Mouse (Mus musculus): Measurements from ENCODE around the gene Mfap1b. TPM values are rescaled to one million over a fixed set of nuclear protein-coding genes. Genes with fewer than 3 reads are reported as not detected.
A peak's percentile ranks its signal among the peaks of the same experiment; 100 is the strongest.
"Not testable (repeated sequence)": the region's sequence is repeated elsewhere in the genome, so short reads cannot be mapped to it uniquely, and the experiment has no call there.

Gene Mfap1b
- polyA plus RNA-seq, 1 experiment from 2014 or later: 48.6 TPM

- Histone ChIP-seq H3K27ac (ENCODE audit: low read length) (no peak overlapping the region), H3K9ac (ENCODE audit: low read length) (no peak overlapping the region), H3K4me3 (replicated peaks; ENCODE audit: low read length) (no peak overlapping the region), H3K36me3 (ENCODE audit: control insufficient read depth, insufficient read depth, low read length) (no peaks in the 10 kb centered on the region), H3K9me3 (replicated peaks; ENCODE audit: control insufficient read depth, low read length) (no peaks in the 10 kb centered on the region), H3K27me3 (ENCODE audit: control insufficient read depth, insufficient read depth, low read length) (no peaks in the 10 kb centered on the region), H3K4me1 (ENCODE audit: control insufficient read depth, insufficient read depth, low read length) (no peaks in the 10 kb centered on the region), H3K4me2 (ENCODE audit: low read depth, low read length) (no peak overlapping the region)
- whole genome bisulfite sequencing: 83% methylated on average over 3 of the region's 3 CpGs
- no peak for ATAC-seq (ENCODE audit: insufficient read depth, low FRiP score)
These were observed 3.8 kb upstream of the Mfap1b start for GRCm38 (mm10) chr2:121477491-121478266.

GRCm38 (mm10) chr2:121475306-121475705, 1.4 kb upstream of the Mfap1b start:
- H3K4me3 ChIP-seq (replicated peaks; ENCODE audit: low read length); H3K27ac ChIP-seq (ENCODE audit: low read length); H3K9ac ChIP-seq (ENCODE audit: low read length); H3K4me2 ChIP-seq (ENCODE audit: low read depth, low read length); H3K27me3 ChIP-seq (ENCODE audit: control insufficient read depth, insufficient read depth, low read length); H3K4me1 ChIP-seq (ENCODE audit: control insufficient read depth, insufficient read depth, low read length); H3K9me3 ChIP-seq (replicated peaks; ENCODE audit: control insufficient read depth, low read length); ATAC-seq (ENCODE audit: insufficient read depth, low FRiP score); H3K36me3 ChIP-seq (ENCODE audit: control insufficient read depth, insufficient read depth, low read length): not testable (repeated sequence)
- WGBS: 96% methylated on average over 2 of the region's 2 CpGs

- WGBS: 28% methylated on average over 8 of the region's 8 CpGs
- Histone ChIP-seq H3K4me2 (ENCODE audit: low read depth, low read length) (peak overlapping the region; percentile 51), H3K4me3 (replicated peaks; ENCODE audit: low read length) (peak overlapping the region; percentile 59), H3K27me3 (ENCODE audit: control insufficient read depth, insufficient read depth, low read length) (no peaks in the 10 kb centered on the region), H3K9me3 (replicated peaks; ENCODE audit: control insufficient read depth, low read length) (no peaks in the 10 kb centered on the region), H3K27ac (ENCODE audit: low read length) (peak overlapping the region; percentile 24; the same call in 1 of the 2 replicates), H3K9ac (ENCODE audit: low read length) (peak overlapping the region; percentile 57), H3K36me3 (ENCODE audit: control insufficient read depth, insufficient read depth, low read length) (no peaks in the 10 kb centered on the region), H3K4me1 (ENCODE audit: control insufficient read depth, insufficient read depth, low read length) (no peaks in the 10 kb centered on the region)
- ATAC-seq (ENCODE audit: insufficient read depth, low FRiP score): 0 out of 2 replicates have a peak, but pooled peaks have one; percentile 30
These were observed 291 bp upstream of the Mfap1b start for GRCm38 (mm10) chr2:121474180-121474535.

- ATAC-seq (ENCODE audit: insufficient read depth, low FRiP score); H3K27me3 ChIP-seq (ENCODE audit: control insufficient read depth, insufficient read depth, low read length); H3K27ac ChIP-seq (ENCODE audit: low read length); H3K9me3 ChIP-seq (replicated peaks; ENCODE audit: control insufficient read depth, low read length); H3K9ac ChIP-seq (ENCODE audit: low read length); H3K4me2 ChIP-seq (ENCODE audit: low read depth, low read length); H3K4me1 ChIP-seq (ENCODE audit: control insufficient read depth, insufficient read depth, low read length); H3K36me3 ChIP-seq (ENCODE audit: control insufficient read depth, insufficient read depth, low read length); H3K4me3 ChIP-seq (replicated peaks; ENCODE audit: low read length): not testable (repeated sequence)
- WGBS: 96% methylated on average over 3 of the region's 3 CpGs
These were observed 1.1 kb downstream of the Mfap1b start for GRCm38 (mm10) chr2:121472783-121473182.

- H3K9me3 ChIP-seq (replicated peaks; ENCODE audit: control insufficient read depth, low read length); H3K36me3 ChIP-seq (ENCODE audit: control insufficient read depth, insufficient read depth, low read length); H3K27ac ChIP-seq (ENCODE audit: low read length); H3K4me1 ChIP-seq (ENCODE audit: control insufficient read depth, insufficient read depth, low read length); H3K27me3 ChIP-seq (ENCODE audit: control insufficient read depth, insufficient read depth, low read length); ATAC-seq (ENCODE audit: insufficient read depth, low FRiP score); H3K4me2 ChIP-seq (ENCODE audit: low read depth, low read length); H3K4me3 ChIP-seq (replicated peaks; ENCODE audit: low read length); H3K9ac ChIP-seq (ENCODE audit: low read length): not testable (repeated sequence)
- WGBS: 67% methylated on average over 2 of the region's 6 CpGs
These were observed 4.9 kb downstream of the Mfap1b start for GRCm38 (mm10) chr2:121468982-121469381.

- Histone ChIP-seq H3K27ac (ENCODE audit: low read length) (no peak overlapping the region), H3K4me3 (replicated peaks; ENCODE audit: low read length) (no peak overlapping the region), H3K4me1 (ENCODE audit: control insufficient read depth, insufficient read depth, low read length) (peaks cover 11% of the 10 kb centered on the region), H3K36me3 (ENCODE audit: control insufficient read depth, insufficient read depth, low read length) (no peaks in the 10 kb centered on the region), H3K9me3 (replicated peaks; ENCODE audit: control insufficient read depth, low read length) (no peaks in the 10 kb centered on the region), H3K27me3 (ENCODE audit: control insufficient read depth, insufficient read depth, low read length) (no peaks in the 10 kb centered on the region), H3K9ac (ENCODE audit: low read length) (no peak overlapping the region), H3K4me2 (ENCODE audit: low read depth, low read length) (no peak overlapping the region)
- ATAC-seq (ENCODE audit: insufficient read depth, low FRiP score): no peak
- 37% methylated on average over 2 of the region's 2 CpGs for WGBS
These were observed 13.8 kb downstream of the Mfap1b start for GRCm38 (mm10) chr2:121460071-121460470.

GRCm38 (mm10) chr2:121456692-121457642, 16.9 kb downstream of the Mfap1b start, which contains the start of gene Serinc4:
TSS of gene Serinc4 (minus strand) at chr2:121456781.
- Histone ChIP-seq H3K27ac (ENCODE audit: low read length) (peak within 1 kb of the TSS; percentile 90), H3K4me2 (ENCODE audit: low read depth, low read length) (peak within 1 kb of the TSS; percentile 76), H3K4me3 (replicated peaks; ENCODE audit: low read length) (peak within 1 kb of the TSS; percentile 88), H3K9ac (ENCODE audit: low read length) (peak within 1 kb of the TSS; percentile 89), H3K36me3 (ENCODE audit: control insufficient read depth, insufficient read depth, low read length) (no peaks in the 10 kb centered on the region), H3K4me1 (ENCODE audit: control insufficient read depth, insufficient read depth, low read length) (peaks cover 21% of the 10 kb centered on the region), H3K27me3 (ENCODE audit: control insufficient read depth, insufficient read depth, low read length) (no peaks in the 10 kb centered on the region), H3K9me3 (replicated peaks; ENCODE audit: control insufficient read depth, low read length) (no peaks in the 10 kb centered on the region)
- 3% methylated on average over 41 of the region's 41 CpGs for WGBS
- peak; percentile 92 for ATAC-seq (ENCODE audit: insufficient read depth, low FRiP score)

- no peak for ATAC-seq (ENCODE audit: insufficient read depth, low FRiP score)
- 74% methylated on average over 5 of the region's 5 CpGs for WGBS
- Histone ChIP-seq H3K4me1 (ENCODE audit: control insufficient read depth, insufficient read depth, low read length) (peaks cover 30% of the 10 kb centered on the region), H3K36me3 (ENCODE audit: control insufficient read depth, insufficient read depth, low read length) (no peaks in the 10 kb centered on the region), H3K4me2 (ENCODE audit: low read depth, low read length) (no peak overlapping the region), H3K27ac (ENCODE audit: low read length) (no peak overlapping the region), H3K9me3 (replicated peaks; ENCODE audit: control insufficient read depth, low read length) (no peaks in the 10 kb centered on the region), H3K9ac (ENCODE audit: low read length) (no peak overlapping the region), H3K27me3 (ENCODE audit: control insufficient read depth, insufficient read depth, low read length) (no peaks in the 10 kb centered on the region), H3K4me3 (replicated peaks; ENCODE audit: low read length) (no peak overlapping the region)
These were observed 18.3 kb downstream of the Mfap1b start for GRCm38 (mm10) chr2:121455534-121455933.

GRCm38 (mm10) chr2:121453917-121454316, 19.9 kb downstream of the Mfap1b start:
- Histone ChIP-seq H3K9ac (ENCODE audit: low read length) (no peak overlapping the region), H3K4me1 (ENCODE audit: control insufficient read depth, insufficient read depth, low read length) (peaks cover 33% of the 10 kb centered on the region), H3K9me3 (replicated peaks; ENCODE audit: control insufficient read depth, low read length) (no peaks in the 10 kb centered on the region), H3K4me2 (ENCODE audit: low read depth, low read length) (no peak overlapping the region), H3K27ac (ENCODE audit: low read length) (no peak overlapping the region), H3K4me3 (replicated peaks; ENCODE audit: low read length) (no peak overlapping the region), H3K36me3 (ENCODE audit: control insufficient read depth, insufficient read depth, low read length) (no peaks in the 10 kb centered on the region), H3K27me3 (ENCODE audit: control insufficient read depth, insufficient read depth, low read length) (no peaks in the 10 kb centered on the region)
- no peak for ATAC-seq (ENCODE audit: insufficient read depth, low FRiP score)
- WGBS: 83% methylated on average over 6 of the region's 6 CpGs
